Mouse (Mus musculus) megakaryocyte, embryonic 14.5 days (primary cell): ENCODE measurements around the gene Dgkh.

Source experiments
- FLI1 ChIP-seq: IDR thresholded peaks from 2 replicates; pipeline ENCODE4 v1.6.1; 2012; ENCODE audit warnings: low read length, inconsistent platforms, mixed read lengths
- GATA1 ChIP-seq: IDR thresholded peaks from 3 replicates; pipeline ENCODE4 v1.6.1; 2012; ENCODE audit warnings: mixed read lengths, low read length, inconsistent platforms, borderline replicate concordance

GRCm38 (mm10) chr14:78734605-78735004 is 2.0 kb upstream of the Dgkh start:
- TF ChIP-seq FLI1 (no peak), GATA1 (no peak)
